Mouse (Mus musculus) activated CD4-positive, CD25-positive, alpha-beta regulatory T cell, adult 9 weeks (primary cell): ENCODE results near the gene Evl. TPM values are rescaled to one million over a fixed set of nuclear protein-coding genes. Genes with fewer than 3 reads are reported as not detected.

Source experiments
- polyA plus RNA-seq: library from polyadenylated mRNA; unstranded; fragments of 100-300 nt; shearing (Covaris generic); gene quantifications from one replicate; pipeline ENCODE4 v1.2.1, GENCODE M21; 2017

The Evl gene
- polyA plus RNA-seq = 539 TPM

DNA sequence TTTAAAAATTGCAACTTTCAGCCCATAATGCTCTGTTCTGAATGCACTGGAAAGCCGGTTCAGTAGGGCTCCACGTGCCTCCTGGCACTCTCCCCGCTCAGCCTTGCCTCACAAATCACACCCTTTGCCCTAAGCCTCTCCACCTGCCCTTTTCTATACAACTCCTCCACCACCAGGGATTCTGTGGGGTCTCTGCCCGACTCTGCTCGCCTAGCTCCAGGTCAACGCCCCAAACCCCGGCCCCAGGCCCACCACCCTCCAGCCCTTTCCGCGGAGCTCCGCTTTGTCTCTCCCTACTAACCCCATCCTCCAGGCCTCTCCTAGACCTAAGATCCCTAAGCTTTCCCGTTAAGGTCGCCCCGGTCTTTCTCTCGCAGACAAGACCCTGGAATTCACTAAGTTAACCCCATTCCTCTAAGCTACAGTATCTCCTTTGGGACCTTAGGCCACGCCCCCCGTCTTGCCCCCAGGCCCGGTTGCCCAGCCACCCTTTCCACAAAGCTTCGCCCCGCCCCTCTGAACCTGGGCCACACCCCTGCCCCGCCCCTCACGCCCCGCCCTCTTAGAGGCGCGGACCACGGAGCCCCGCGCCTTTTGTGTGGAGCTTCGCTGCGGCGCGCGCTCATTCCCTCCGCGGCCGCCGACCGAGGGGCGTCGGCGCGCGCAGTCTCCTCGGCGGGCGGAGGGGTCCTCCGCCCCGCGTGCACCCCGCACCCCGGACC, at the start of gene Evl:
Gene Evl, plus strand, starts transcription at position 601 of the 722 bp plus-strand sequence.

GRCm38 (mm10) chr12:108702185-108702584, 147.7 kb downstream of the Evl start, which contains the start of gene Degs2:
Degs2 (minus strand) TSS chr12:108702315.

Other genes with a start within 250 kb of the Evl start
- not detected for gene Hhipl1, start 248.4 kb upstream of the Evl start, polyA plus RNA-seq
- gene Cyp46a1, start 220.3 kb upstream of the Evl start, polyA plus RNA-seq = not detected
- 0.46 TPM for gene Eml1, start 183.8 kb upstream of the Evl start, polyA plus RNA-seq
- gene Degs2, start 147.6 kb downstream of the Evl start, polyA plus RNA-seq = 3.9 TPM
- 7.1 TPM for gene Yy1, start 238.3 kb downstream of the Evl start, polyA plus RNA-seq